Mouse (Mus musculus): ENCODE measurements at regions not wholly inside any gene's neighbourhood (a gene's known extent, or its start where the extent isn't known, plus 50 kb on each side); places are given as distances from the start of the nearest gene placed in this dataset.

- no peak for DNase-seq (ENCODE audit: low read depth, low spot score)
These were observed 142.0 kb upstream of the Kazn start for GRCm38 (mm10) chr4:142381168-142381567.

- no peak for DNase-seq (ENCODE audit: low read depth, low spot score)
These were observed 139.3 kb upstream of the Kazn start for GRCm38 (mm10) chr4:142378452-142378851.

- no peak for DNase-seq (ENCODE audit: low read depth, low spot score)
These were observed 128.6 kb upstream of the Kazn start for GRCm38 (mm10) chr4:142367774-142368173.

- DNase-seq (ENCODE audit: low read depth, low spot score), result no peak
These were observed 122.9 kb upstream of the Kazn start for GRCm38 (mm10) chr4:142362071-142362470.

- DNase-seq (ENCODE audit: low read depth, low spot score), result no peak
These were observed 119.7 kb upstream of the Kazn start for GRCm38 (mm10) chr4:142358866-142359265.

- DNase-seq (ENCODE audit: low read depth, low spot score), result no peak
These were observed 116.2 kb upstream of the Kazn start for GRCm38 (mm10) chr4:142355387-142355786.

GRCm38 (mm10) chr4:142353526-142353925 lies 114.3 kb upstream of the Kazn start:
- DNase-seq (ENCODE audit: low read depth, low spot score), result no peak

- DNase-seq (ENCODE audit: low read depth, low spot score), result no peak
These were observed 112.6 kb upstream of the Kazn start for GRCm38 (mm10) chr4:142351831-142352230.

GRCm38 (mm10) chr4:142350986-142351385 lies 111.8 kb upstream of the Kazn start:
- no peak for DNase-seq (ENCODE audit: low read depth, low spot score)

- DNase-seq (ENCODE audit: low read depth, low spot score), result no peak
These were observed 109.7 kb upstream of the Kazn start for GRCm38 (mm10) chr4:142348910-142349309.

- no peak for DNase-seq (ENCODE audit: low read depth, low spot score)
These were observed 103.4 kb upstream of the Kazn start for GRCm38 (mm10) chr4:142342482-142343206.

- no peak for DNase-seq (ENCODE audit: low read depth, low spot score)
These were observed 102.1 kb upstream of the Kazn start for GRCm38 (mm10) chr4:142341305-142341704.

GRCm38 (mm10) chr4:142340057-142340456 lies 100.9 kb upstream of the Kazn start:
- DNase-seq (ENCODE audit: low read depth, low spot score), result no peak

- no peak for DNase-seq (ENCODE audit: low read depth, low spot score)
These were observed 98.5 kb upstream of the Kazn start for GRCm38 (mm10) chr4:142337701-142338100.

- DNase-seq (ENCODE audit: low read depth, low spot score), result no peak
These were observed 97.7 kb upstream of the Kazn start for GRCm38 (mm10) chr4:142336943-142337342.

GRCm38 (mm10) chr4:142334084-142334483 lies 94.9 kb upstream of the Kazn start:
- no peak for DNase-seq (ENCODE audit: low read depth, low spot score)

GRCm38 (mm10) chr4:142330599-142330998 lies 91.4 kb upstream of the Kazn start:
- no peak for DNase-seq (ENCODE audit: low read depth, low spot score)

GRCm38 (mm10) chr4:142329600-142329999 lies 90.4 kb upstream of the Kazn start:
- no peak for DNase-seq (ENCODE audit: low read depth, low spot score)

GRCm38 (mm10) chr4:142326511-142326910 lies 87.3 kb upstream of the Kazn start:
- no peak for DNase-seq (ENCODE audit: low read depth, low spot score)

- peak; percentile 7 for DNase-seq (ENCODE audit: low read depth, low spot score)
These were observed 82.1 kb upstream of the Kazn start for GRCm38 (mm10) chr4:142321209-142321863.

- DNase-seq (ENCODE audit: low read depth, low spot score), result no peak
These were observed 71.1 kb upstream of the Kazn start for GRCm38 (mm10) chr4:142310282-142310681.

- DNase-seq (ENCODE audit: low read depth, low spot score), result no peak
These were observed 69.1 kb upstream of the Kazn start for GRCm38 (mm10) chr4:142308271-142308670.

- no peak for DNase-seq (ENCODE audit: low read depth, low spot score)
These were observed 68.1 kb upstream of the Kazn start for GRCm38 (mm10) chr4:142307321-142307720.

Measured in embryo, embryonic 11.5 days (tissue).